Mouse (Mus musculus) left cerebral cortex, adult 2 months (tissue): Measurements from ENCODE around the gene Bckdk. TPM values are rescaled to one million over a fixed set of nuclear protein-coding genes. Genes with fewer than 3 reads are reported as not detected.
A peak's percentile ranks its signal among the peaks of the same experiment; 100 is the strongest.
"Not testable (repeated sequence)": the region's sequence is repeated elsewhere in the genome, so short reads cannot be mapped to it uniquely, and the experiment has no call there.

Experiments used
- DNase-seq, 2 experiments: peaks; one replicate each; pipeline ENCODE4 v3.0.0; 2021 to 2022; ENCODE audit warnings: low spot score in 2 of 2, mixed read lengths in 1 of 2; ENCODE audit errors: extremely low spot score in 1 of 2
- H3K27ac ChIP-seq: fragments of 200-600 bp; 2 replicates; pipeline ENCODE4 v1.8.1; 2022
- H3K4me3 ChIP-seq: fragments of 200-600 bp; 2 replicates; pipeline ENCODE4 v1.8.1; 2022
- CTCF ChIP-seq: fragments of 200-600 bp; IDR thresholded peaks from 2 replicates; pipeline ENCODE4 v1.8.1; 2022; ENCODE audit warnings: antibody characterized with exemption, mild to moderate bottlenecking, moderate library complexity
- intact Hi-C: fragments of 180-260 bp; cut with DNase I; formaldehyde crosslinking; loops from one replicate; pipeline ENCODE4 v1.15.1; 2025
- total RNA-seq, 2 experiments: library from RNA; stranded (reverse); gene quantifications; 2 replicates each; pipeline ENCODE4 v1.2.3; 2021

Gene Bckdk
- total RNA-seq, 2 experiments from 2014 or later, result 38.5 to 39.9 TPM

DNA sequence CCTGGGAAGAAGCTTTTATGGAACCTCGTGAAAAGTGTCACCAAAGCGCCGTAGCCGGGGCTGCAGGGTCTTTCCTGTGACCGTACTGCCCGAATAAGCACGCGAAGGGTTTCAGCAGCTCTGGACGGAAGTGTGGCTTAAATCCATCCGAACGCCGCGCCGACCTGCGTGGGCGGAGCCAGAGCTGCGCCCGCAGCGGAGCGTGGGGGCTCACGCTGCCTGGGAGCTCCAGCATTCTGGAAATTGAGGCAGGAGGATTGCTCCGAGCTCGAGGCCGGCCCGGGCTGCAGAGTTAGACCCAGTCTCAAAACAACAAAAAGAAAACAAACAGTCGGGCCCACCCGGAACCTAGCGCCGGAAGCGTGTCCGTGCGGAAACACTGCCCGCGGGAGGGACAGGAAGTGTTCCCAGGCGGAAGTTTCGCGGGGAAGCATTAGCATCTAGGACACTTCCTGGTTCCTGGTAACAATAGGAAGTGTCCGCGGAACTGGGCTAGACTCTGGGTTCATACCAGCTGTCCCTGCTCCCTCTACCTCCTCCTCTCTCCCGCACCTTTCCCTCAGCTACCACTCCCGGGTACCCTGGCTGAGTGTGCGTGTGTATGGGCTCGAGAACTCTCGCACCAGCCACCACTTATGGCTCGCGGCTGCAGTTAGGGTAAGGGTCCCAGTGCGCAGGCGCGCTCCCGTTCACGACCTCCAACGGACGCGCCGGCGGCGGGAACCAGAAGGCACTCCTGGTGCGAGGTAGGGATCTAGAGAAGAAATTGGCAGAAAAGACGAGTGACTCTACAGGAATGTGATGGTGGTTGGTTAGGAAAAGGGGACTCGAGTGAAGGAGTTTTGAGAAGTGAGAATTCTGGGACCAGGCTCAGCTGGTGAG lies 27.2 kb upstream of the Bckdk start, which contains the start of gene Zfp668:
Gene Zfp668, minus strand, starts transcription at position 362 of the 882 bp plus-strand sequence.
- no peak for TF ChIP-seq CTCF
- intact Hi-C loops, result loop anchor here (2.0 to 5.0 kb wide), 2 partner anchors 36 to 54 kb away; partner anchors contain the start of genes Kat8, Stx1b and Stx4a
- Histone ChIP-seq H3K27ac (peak within 1 kb of the TSS; percentile 99), H3K4me3 (peak within 1 kb of the TSS; percentile 68)
- peak; percentile 87 to 89 for DNase-seq

DNA sequence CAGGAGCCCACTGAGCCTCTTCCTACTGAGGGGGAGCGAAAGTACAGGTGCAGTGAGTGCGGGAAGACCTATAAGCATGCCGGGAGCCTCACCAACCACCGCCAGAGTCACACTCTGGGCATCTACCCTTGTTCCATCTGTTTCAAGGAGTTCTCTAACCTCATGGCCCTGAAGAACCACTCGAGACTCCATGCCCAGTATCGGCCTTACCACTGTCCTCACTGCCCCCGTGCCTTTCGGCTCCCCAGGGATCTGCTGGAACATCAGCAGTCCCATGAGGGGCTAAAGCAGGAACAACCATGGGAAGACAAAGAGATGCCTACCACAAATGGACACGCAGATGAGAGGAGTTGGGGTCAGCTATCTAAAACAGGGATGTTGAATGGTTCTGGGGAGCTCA lies 24.6 kb upstream of the Bckdk start:
- no peak overlapping the region for H3K4me3 ChIP-seq
- intact Hi-C loops, result loop anchor here (2.0 to 5.0 kb wide), 2 partner anchors 14 to 57 kb away; partner anchors contain the start of genes Stx1b and Stx4a
- TF ChIP-seq CTCF, result no peak
- no peak overlapping the region for H3K27ac ChIP-seq
- no peak for DNase-seq

DNA sequence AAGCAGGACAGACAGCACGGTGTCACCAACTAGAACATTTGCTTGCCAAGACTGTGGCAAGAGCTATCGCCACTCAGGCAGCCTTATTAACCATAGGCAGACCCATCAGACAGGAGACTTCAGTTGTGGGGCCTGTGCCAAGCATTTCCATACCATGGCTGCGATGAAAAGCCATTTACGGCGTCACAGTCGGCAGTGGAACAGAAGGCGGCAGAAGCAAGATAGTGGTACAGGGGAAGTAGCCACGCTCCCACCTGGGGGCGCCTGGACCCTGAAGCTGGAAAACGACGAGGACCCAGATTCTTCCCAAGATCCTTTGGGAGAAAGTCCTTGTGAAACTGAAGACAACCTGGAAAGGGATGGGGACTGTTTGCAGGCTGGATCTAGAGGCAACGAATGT lies 23.5 kb upstream of the Bckdk start:
- H3K4me3 ChIP-seq, result no peak overlapping the region
- no peak for TF ChIP-seq CTCF
- intact Hi-C loops, result no loop called here
- no peak for DNase-seq
- H3K27ac ChIP-seq, result no peak overlapping the region

DNA sequence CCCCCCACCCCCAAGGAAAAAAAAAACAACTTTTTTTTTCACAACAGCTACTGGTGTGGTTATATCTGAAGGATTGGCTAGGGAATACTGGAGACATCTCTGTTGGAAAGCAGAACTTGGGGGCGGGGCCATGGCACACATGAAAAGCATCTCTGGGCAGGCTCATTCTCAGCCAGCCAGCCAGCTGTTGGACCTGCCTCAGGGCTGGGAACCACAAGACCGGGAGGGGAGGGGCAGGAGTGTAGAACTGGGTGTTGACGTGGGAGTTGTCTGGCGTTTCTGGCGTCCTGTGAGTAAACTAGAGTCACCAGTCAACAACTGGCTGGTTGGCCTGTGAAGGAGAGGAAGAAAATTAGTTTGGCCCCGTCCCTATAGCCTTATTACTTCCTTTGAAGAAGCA lies 17.9 kb upstream of the Bckdk start:
- no peak overlapping the region for H3K27ac ChIP-seq
- intact Hi-C loops, result no loop called here
- no peak for TF ChIP-seq CTCF
- no peak overlapping the region for H3K4me3 ChIP-seq
- DNase-seq, result peak in 1 of 2 experiments; percentile 36

DNA sequence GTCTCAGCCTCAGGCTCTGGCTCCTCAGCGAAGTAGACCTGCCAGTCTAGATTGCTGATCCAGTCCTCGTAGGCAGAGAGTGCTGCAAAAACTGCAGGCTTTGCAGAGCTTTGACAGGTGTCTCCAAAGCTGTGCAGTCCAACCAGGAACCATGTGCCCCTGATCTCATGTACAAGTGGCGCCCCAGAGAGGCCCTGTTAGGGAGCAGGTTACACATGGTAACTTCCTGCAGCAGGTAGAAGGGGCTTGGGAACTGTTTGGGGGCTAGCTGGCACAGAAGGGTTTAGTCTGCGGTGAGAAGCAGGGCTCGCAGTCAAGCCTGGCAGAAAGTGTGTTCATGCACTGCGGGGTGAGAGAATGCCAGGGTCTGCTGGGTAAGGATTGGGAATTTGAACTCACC lies 17.3 kb upstream of the Bckdk start:
- DNase-seq, result no peak
- TF ChIP-seq CTCF, result no peak
- Histone ChIP-seq H3K27ac (no peak overlapping the region), H3K4me3 (no peak overlapping the region)
- intact Hi-C loops, result no loop called here

DNA sequence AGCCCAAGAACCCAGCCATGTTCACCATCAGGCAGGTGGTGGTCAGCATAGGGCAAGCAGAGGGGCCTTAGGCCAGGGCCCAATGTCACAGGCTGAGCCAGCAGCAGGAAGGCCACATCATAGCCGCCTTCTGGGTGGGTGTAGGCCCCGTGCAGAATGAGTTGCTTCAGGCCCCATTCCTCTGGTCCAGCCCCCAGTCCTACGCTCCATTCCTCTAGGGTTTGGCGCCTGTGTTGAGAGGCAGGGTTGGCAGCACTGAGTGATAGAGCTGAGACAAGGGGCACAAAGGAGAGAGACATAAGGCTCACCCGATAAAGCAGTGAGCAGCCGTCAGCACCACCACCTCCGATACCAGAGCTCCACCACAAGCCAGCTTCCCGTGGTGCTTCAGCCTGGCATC lies 16.7 kb upstream of the Bckdk start:
- no peak overlapping the region for H3K27ac ChIP-seq
- no peak for TF ChIP-seq CTCF
- no peak for DNase-seq
- H3K4me3 ChIP-seq, result no peak overlapping the region
- intact Hi-C loops, result no loop called here

DNA sequence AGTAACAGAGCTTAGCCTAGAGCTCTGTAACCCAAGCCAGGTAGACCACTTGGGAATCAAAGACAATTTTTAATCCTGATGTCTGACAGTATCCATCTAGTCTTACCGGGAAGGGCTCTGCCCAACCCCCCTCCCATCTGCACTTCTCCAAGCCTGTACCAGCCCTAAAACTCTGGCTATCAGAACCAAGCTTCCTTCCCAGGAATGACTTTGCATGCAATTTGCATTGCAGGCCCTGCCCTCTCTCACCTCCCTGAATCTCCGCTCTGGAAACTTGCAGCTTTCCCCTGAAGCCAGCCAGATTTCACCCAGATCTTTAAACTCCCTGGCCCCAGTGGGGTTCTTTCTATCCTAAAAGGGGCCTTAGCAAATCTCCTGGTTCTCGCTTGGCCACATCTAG lies 16.1 kb upstream of the Bckdk start:
- intact Hi-C loops, result no loop called here

DNA sequence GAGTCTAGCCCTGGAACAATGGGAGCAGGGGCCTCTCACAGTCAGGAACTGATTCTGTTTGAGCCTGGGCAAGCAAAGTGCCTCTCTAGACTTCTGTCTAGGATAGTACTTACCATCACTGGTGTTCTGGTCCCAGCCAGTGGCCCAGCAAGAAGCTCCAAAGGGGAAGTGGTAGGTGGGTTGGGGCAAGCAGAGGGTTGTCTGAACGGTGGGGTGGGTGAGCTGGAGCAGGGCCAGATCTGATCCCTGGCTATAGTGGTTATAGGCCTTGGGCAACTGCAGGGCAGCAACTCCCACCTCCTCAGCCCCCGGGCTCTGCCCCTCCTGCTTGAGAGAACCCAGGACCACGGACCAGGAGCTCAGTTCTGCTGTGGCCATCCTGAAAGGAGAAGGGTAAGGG lies 15.1 kb upstream of the Bckdk start:
- no peak for DNase-seq
- intact Hi-C loops, result no loop called here
- Histone ChIP-seq H3K27ac (no peak overlapping the region), H3K4me3 (no peak overlapping the region)
- no peak for TF ChIP-seq CTCF

More for the DNA sequence above, 16.1 kb upstream of the Bckdk start:
- TF ChIP-seq CTCF, result no peak
- DNase-seq, result no peak
- no peak overlapping the region for H3K4me3 ChIP-seq
- no peak overlapping the region for H3K27ac ChIP-seq

DNA sequence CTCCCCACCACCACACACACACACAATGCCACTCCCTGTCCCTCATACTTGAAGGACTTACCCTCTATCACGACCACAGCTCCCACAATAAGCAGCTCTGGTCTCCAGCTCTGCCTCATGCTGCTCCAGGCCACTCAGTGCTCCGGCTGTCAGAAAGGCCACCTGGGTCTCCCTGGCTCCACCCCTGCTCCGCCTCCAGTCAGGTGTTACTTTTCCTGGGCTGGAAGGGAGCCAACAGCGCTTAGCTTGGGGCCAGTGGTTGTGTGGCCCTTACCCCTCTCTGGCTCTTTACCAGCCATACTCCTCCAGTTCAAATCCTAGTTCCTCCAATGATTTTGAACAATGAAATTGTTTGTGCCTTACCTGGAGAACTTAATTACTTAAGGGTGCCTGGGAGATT lies 13.1 kb upstream of the Bckdk start, which contains the start of gene Prss53:
Gene Prss53, minus strand, starts transcription at position 173 of the 400 bp plus-strand sequence.
- no peak for DNase-seq
- no peak for TF ChIP-seq CTCF
- intact Hi-C loops, result no loop called here
- no peak within 1 kb of the TSS for H3K4me3 ChIP-seq
- no peak within 1 kb of the TSS for H3K27ac ChIP-seq

DNA sequence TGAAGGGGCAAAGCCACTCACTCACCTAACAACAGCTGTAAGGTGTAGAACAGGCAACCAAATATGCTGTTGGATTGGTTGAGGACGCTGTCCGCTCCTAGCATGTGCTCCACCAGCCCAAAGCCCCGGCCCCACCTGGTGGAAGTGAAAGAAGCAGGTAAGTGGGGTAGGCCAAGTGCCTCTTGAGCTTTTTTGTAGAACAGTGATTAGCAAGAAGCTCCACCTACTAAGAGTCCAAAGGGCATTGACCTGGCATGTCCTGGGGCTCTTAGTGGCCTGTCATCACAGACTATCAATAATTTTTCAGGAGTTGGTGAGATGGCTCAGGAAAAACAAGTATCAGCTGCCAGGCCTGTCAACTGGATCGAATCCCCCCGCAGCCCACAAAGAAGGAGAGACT lies 9.4 kb upstream of the Bckdk start:
- TF ChIP-seq CTCF, result no peak
- H3K4me3 ChIP-seq, result peak overlapping the region; percentile 68; the same call in 1 of the 2 replicates
- intact Hi-C loops, result no loop called here
- DNase-seq, result no peak
- H3K27ac ChIP-seq, result no peak overlapping the region

DNA sequence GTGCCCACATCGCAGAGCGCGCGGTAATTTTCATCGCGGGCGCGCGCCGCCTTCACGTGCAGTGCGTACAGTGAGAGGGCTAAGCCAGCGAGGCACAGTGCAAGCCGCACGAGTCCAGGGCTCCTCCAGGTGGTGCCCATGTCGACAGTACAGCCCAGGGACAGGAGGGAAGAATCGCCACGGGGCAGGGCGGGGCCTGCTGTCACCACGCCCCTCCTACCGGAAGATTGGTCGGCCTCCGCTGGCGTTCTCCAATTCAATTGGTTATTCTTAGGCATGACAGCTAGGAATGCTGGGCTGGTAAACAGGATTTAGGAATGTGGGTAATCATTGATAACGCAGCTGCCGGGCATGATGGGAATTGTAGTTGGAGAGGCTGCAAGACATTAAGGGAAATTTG lies 8.4 kb upstream of the Bckdk start, which contains the start of the genes Gm21974 and Vkorc1:
Gene Gm21974, minus strand, starts transcription at position 13 of the 400 bp plus-strand sequence.
Gene Vkorc1, minus strand, starts transcription at position 176 of the 400 bp plus-strand sequence.
- peak within 1 kb of the TSS; percentile 68 for H3K4me3 ChIP-seq
- intact Hi-C loops, result no loop called here
- peak; percentile 89 to 93 for DNase-seq
- peak within 1 kb of the TSS; percentile 78 for H3K27ac ChIP-seq
- TF ChIP-seq CTCF, result peak; percentile 15

DNA sequence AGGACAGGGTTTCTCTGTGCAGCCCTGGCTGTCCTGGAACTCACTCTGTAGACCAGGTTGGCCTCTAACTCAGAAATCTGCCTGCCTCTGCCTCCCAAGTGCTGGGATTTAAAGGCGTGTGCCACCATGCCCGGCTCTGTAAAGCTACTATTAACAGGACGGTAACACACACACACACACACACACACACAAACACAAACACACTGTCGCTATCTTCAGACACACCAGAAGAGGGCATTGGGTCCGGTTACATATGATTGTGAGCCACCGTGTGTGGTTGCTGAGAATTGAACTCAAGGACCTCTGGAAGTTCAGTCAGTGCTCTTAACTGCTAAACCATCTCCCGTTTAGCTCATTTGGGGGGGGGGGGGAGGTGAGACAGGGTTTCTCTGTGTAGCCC lies 8.0 kb upstream of the Bckdk start:
- peak overlapping the region; percentile 68 for H3K4me3 ChIP-seq
- intact Hi-C loops, DNase-seq: not testable (repeated sequence)
- H3K27ac ChIP-seq, result peak overlapping the region; percentile 47; the same call in 1 of the 2 replicates
